Mouse (Mus musculus) forebrain, embryonic 10.5 days (tissue): Measurements from ENCODE around the gene Plod2. TPM values are rescaled to one million over a fixed set of nuclear protein-coding genes. Genes with fewer than 3 reads are reported as not detected.

Experiments
- DNase-seq: peaks from one replicate; pipeline ENCODE4 v3.0.0-alpha.2; 2017; ENCODE audit warnings: low spot score; ENCODE audit errors: extremely low spot score
- H3K27ac ChIP-seq: fragments of 300-500 bp; sonication (generic); 2 replicates; pipeline ENCODE4 v1.5.1; 2016; ENCODE audit warnings: mild to moderate bottlenecking
- H3K27me3 ChIP-seq: fragments of 300-500 bp; sonication (generic); 2 replicates; pipeline ENCODE4 v1.6.1; 2016; ENCODE audit warnings: mild to moderate bottlenecking; ENCODE audit not compliant: poor library complexity, severe bottlenecking
- H3K36me3 ChIP-seq: fragments of 300-500 bp; sonication (generic); replicated peaks from 2 replicates; pipeline ENCODE4 v1.6.1; 2016; ENCODE audit warnings: mild to moderate bottlenecking, moderate library complexity
- H3K4me1 ChIP-seq: fragments of 300-500 bp; sonication (generic); 2 replicates; pipeline ENCODE4 v1.6.1; 2016
- H3K4me3 ChIP-seq: fragments of 300-500 bp; sonication (generic); 2 replicates; pipeline ENCODE4 v1.5.1; 2016; ENCODE audit warnings: mild to moderate bottlenecking, moderate library complexity
- H3K9me3 ChIP-seq: fragments of 300-500 bp; sonication (generic); 2 replicates; pipeline ENCODE4 v1.6.1; 2016; ENCODE audit warnings: mild to moderate bottlenecking, moderate library complexity
- WGBS: fragments of 180-500 bp; shearing (Covaris S2); methylation state at CpG from one replicate; pipeline ENCODE4 v1.1.7; 2016; 5-methylcytosine and 5-hydroxymethylcytosine counted together
- polyA plus RNA-seq: library from polyadenylated mRNA; unstranded; fragments of >200 nt; fragmentation: Nextera tagmentation; extraction: Ambion mirVana; gene quantifications from 2 replicates; pipeline ENCODE4 v1.2.1, GENCODE M21; 2016

The Plod2 gene
- polyA plus RNA-seq, 1 experiment from 2014 or later = 22.1 TPM

DNA sequence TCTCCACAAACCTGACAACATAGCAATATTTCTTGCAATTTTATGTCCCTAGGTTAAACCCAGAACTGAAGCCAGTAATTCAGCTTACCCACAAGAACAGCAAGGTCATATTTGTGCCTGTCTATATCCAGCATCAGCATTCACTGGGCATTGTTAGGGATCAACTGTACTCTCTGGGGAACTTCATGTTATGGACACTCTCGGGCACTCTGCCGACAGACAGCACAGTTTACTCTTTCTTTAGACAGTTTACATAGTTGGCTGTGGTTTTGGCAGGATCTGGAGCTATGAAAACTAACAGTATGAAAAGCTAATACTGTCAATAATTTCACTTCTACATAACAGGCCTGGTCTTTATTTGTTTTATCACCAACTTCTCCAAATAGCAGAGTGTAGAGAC is 75.4 kb downstream of the Plod2 start:
- 99% methylated on average over 2 of the region's 2 CpGs for WGBS
- H3K27me3 ChIP-seq = no peaks in the 10 kb centered on the region
- no peaks in the 10 kb centered on the region for H3K36me3 ChIP-seq
- H3K4me1 ChIP-seq = no peaks in the 10 kb centered on the region
- no peak for DNase-seq
- H3K27ac ChIP-seq = no peak overlapping the region
- no peaks in the 10 kb centered on the region for H3K9me3 ChIP-seq
- H3K4me3 ChIP-seq = no peak overlapping the region

GRCm38 (mm10) chr9:92620088-92620487 is 78.1 kb downstream of the Plod2 start:
- H3K4me3 ChIP-seq = no peak overlapping the region
- H3K27ac ChIP-seq = no peak overlapping the region
- H3K27me3 ChIP-seq = no peaks in the 10 kb centered on the region
- no peaks in the 10 kb centered on the region for H3K4me1 ChIP-seq
- 85% methylated on average over 1 of the region's 1 CpGs for WGBS
- no peak for DNase-seq
- no peaks in the 10 kb centered on the region for H3K36me3 ChIP-seq
- no peaks in the 10 kb centered on the region; the same call in 1 of the 2 replicates for H3K9me3 ChIP-seq

DNA sequence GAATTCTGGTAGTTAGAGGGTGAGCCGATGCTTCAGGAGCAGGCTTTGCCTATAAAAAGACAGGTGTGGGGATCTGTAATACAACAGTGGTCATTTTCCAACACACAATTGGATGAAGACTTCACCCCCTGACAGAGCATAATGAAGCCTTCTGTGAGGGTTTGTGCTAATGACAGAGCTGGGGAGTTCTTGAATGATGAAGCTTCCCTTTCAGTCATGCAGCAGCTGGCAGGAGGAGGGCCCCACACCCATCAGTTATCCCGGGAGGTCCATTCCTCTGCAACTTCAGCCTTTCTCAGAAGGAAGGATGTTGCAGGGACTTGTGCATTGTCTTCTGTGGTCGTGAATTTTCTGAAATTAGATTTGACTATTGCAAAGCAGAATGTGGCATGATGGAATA is 79.2 kb downstream of the Plod2 start:
- Histone ChIP-seq H3K4me1 (no peaks in the 10 kb centered on the region), H3K36me3 (no peaks in the 10 kb centered on the region), H3K27ac (no peak overlapping the region), H3K9me3 (no peaks in the 10 kb centered on the region; the same call in 1 of the 2 replicates), H3K27me3 (no peaks in the 10 kb centered on the region), H3K4me3 (no peak overlapping the region)
- no peak for DNase-seq
- 89% methylated on average over 3 of the region's 3 CpGs for WGBS

DNA sequence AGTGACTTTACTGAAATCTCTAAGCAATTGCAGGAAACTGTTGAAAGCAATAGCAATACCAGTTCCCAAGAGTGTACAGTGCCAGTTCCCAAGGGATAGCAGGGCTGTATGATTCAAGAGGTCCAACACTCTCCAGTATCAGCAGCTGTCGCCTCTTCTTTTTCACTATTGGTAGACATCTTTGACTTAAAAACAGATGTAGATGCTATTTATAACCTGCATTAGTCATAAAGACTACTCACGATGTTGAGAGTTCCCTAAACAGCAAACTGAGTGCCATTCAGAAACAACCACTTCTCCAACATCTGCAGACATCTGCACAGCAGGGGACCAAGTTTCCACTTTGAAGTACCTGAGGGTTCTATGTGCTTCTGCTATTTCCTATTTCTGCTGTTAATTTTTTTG is 79.9 kb downstream of the Plod2 start:
- 86% methylated on average over 2 of the region's 2 CpGs for WGBS
- no peaks in the 10 kb centered on the region for H3K36me3 ChIP-seq
- DNase-seq = no peak
- H3K27ac ChIP-seq = no peak overlapping the region
- H3K4me3 ChIP-seq = no peak overlapping the region
- no peaks in the 10 kb centered on the region for H3K27me3 ChIP-seq
- H3K9me3 ChIP-seq = no peaks in the 10 kb centered on the region; the same call in 1 of the 2 replicates
- no peaks in the 10 kb centered on the region for H3K4me1 ChIP-seq

DNA sequence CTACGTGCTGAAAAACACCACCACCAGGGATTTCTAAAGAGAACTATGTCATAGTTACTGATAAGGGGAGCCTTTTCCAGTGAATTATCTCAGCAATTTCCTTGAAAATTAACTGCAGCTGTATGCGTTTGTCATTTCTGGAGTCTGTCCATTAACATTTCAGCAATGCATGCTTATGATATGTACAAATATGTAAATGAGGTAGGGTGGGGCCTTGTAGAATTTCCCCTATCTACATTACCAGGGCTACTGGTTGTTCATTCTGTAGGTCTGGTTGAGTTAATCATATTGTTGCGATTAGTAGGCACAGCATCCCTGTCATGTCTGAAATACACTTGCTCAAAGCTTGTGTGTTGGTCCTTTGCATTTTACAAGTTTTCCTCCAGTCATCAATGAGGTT is 92.8 kb downstream of the Plod2 start:
- Histone ChIP-seq H3K27me3 (no peaks in the 10 kb centered on the region), H3K27ac (no peak overlapping the region), H3K9me3 (peaks cover 3% of the 10 kb centered on the region; the same call in 1 of the 2 replicates), H3K4me1 (no peaks in the 10 kb centered on the region), H3K36me3 (no peaks in the 10 kb centered on the region), H3K4me3 (no peak overlapping the region)
- no peak for DNase-seq
- 89% methylated on average over 3 of the region's 3 CpGs for WGBS

GRCm38 (mm10) chr9:92639200-92639897 is 97.3 kb downstream of the Plod2 start:
- Histone ChIP-seq H3K4me1 (no peaks in the 10 kb centered on the region), H3K27ac (no peak overlapping the region), H3K27me3 (no peaks in the 10 kb centered on the region), H3K36me3 (no peaks in the 10 kb centered on the region), H3K9me3 (no peaks in the 10 kb centered on the region), H3K4me3 (no peak overlapping the region)
- DNase-seq = no peak
- 93% methylated on average over 6 of the region's 6 CpGs for WGBS

DNA sequence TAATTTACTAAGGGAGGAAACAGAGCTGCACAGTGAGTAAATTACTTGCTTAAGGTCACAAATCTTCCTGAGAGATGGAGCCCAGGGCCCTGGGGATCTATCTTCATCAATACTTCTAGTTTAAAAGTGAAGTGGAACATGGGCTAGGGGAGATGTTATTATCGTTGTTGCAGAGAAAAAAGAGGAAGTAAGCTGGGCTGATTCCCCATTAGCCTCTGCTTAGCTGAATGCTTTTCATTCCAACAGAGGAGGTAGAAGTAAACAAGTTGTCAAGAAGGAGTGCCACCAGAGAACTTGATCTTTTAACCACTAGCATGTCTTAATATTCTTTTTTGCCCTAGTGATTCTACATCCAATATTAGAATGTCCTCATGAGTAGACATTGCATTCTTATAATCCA is 99.7 kb downstream of the Plod2 start:
- WGBS = 83% methylated on average over 1 of the region's 1 CpGs

More for the DNA sequence above, 99.7 kb downstream of the Plod2 start:
- Histone ChIP-seq H3K27ac (no peak overlapping the region), H3K27me3 (no peaks in the 10 kb centered on the region), H3K9me3 (peaks cover 6% of the 10 kb centered on the region; the same call in 1 of the 2 replicates), H3K4me3 (no peak overlapping the region), H3K4me1 (no peaks in the 10 kb centered on the region), H3K36me3 (no peaks in the 10 kb centered on the region)
- DNase-seq = no peak

Other genes with a start within 250 kb of the Plod2 start
- gene 1700057G04Rik, start 232.8 kb upstream of the Plod2 start, polyA plus RNA-seq = not detected in 2 replicates
- gene Plscr4, start 84.8 kb upstream of the Plod2 start, polyA plus RNA-seq = 0.63 and 1.1 TPM in 2 replicates